Mouse (Mus musculus) forebrain, embryonic 11.5 days (tissue): ENCODE measurements at regions not wholly inside any gene's neighbourhood (a gene's known extent, or its start where the extent isn't known, plus 50 kb on each side); places are given as distances from the start of the nearest gene placed in this dataset.

Source experiments
- ATAC-seq: fragments of 200-750 bp; cut with Nextera tagmentation; replicated peaks from 2 replicates; pipeline ENCODE4 v1.8.0; 2017; ENCODE audit warnings: moderate TSS enrichment; ENCODE audit not compliant: low FRiP score
- DNase-seq: peaks from one replicate; pipeline ENCODE4 v3.0.0-alpha.2; 2017; ENCODE audit warnings: low spot score
- H3K27ac ChIP-seq: fragments of 300-500 bp; sonication (generic); 2 replicates; pipeline ENCODE4 v1.5.1; 2014; ENCODE audit warnings: low read depth, low read length
- H3K27me3 ChIP-seq: fragments of 300-500 bp; sonication (generic); 2 replicates; pipeline ENCODE4 v1.6.1; 2014; ENCODE audit warnings: mild to moderate bottlenecking, low read length, mixed read lengths; ENCODE audit not compliant: control insufficient read depth, insufficient read depth
- H3K36me3 ChIP-seq: fragments of 300-500 bp; sonication (generic); 2 replicates; pipeline ENCODE4 v1.6.1; 2014; ENCODE audit warnings: mild to moderate bottlenecking, low read length, moderate library complexity, mixed read lengths; ENCODE audit not compliant: control insufficient read depth, insufficient read depth
- H3K4me1 ChIP-seq: fragments of 300-500 bp; sonication (generic); replicated peaks from 2 replicates; pipeline ENCODE4 v1.6.1; 2014; ENCODE audit warnings: low read length, mixed read lengths; ENCODE audit not compliant: control insufficient read depth, insufficient read depth
- H3K4me2 ChIP-seq: fragments of 300-500 bp; sonication (generic); 2 replicates; pipeline ENCODE4 v1.6.1; 2014; ENCODE audit warnings: low read depth, mild to moderate bottlenecking, low read length, moderate library complexity, mixed read lengths; ENCODE audit not compliant: severe bottlenecking
- H3K4me3 ChIP-seq: fragments of 300-500 bp; sonication (generic); 2 replicates; pipeline ENCODE4 v1.5.1; 2014; ENCODE audit warnings: low read depth, low read length
- H3K9ac ChIP-seq: fragments of 300-500 bp; sonication (generic); 2 replicates; pipeline ENCODE4 v1.6.1; 2014; ENCODE audit warnings: low read length
- H3K9me3 ChIP-seq: fragments of 300-500 bp; sonication (generic); 2 replicates; pipeline ENCODE4 v1.6.1; 2016; ENCODE audit warnings: low read length, mixed read lengths; ENCODE audit not compliant: control insufficient read depth
- WGBS: fragments of 180-500 bp; shearing (Covaris S2); extraction: QIAGEN DNeasy Blood & Tissue Kit; methylation state at CpG from one replicate; pipeline ENCODE4 v1.1.7; 2014; 5-methylcytosine and 5-hydroxymethylcytosine counted together

DNA sequence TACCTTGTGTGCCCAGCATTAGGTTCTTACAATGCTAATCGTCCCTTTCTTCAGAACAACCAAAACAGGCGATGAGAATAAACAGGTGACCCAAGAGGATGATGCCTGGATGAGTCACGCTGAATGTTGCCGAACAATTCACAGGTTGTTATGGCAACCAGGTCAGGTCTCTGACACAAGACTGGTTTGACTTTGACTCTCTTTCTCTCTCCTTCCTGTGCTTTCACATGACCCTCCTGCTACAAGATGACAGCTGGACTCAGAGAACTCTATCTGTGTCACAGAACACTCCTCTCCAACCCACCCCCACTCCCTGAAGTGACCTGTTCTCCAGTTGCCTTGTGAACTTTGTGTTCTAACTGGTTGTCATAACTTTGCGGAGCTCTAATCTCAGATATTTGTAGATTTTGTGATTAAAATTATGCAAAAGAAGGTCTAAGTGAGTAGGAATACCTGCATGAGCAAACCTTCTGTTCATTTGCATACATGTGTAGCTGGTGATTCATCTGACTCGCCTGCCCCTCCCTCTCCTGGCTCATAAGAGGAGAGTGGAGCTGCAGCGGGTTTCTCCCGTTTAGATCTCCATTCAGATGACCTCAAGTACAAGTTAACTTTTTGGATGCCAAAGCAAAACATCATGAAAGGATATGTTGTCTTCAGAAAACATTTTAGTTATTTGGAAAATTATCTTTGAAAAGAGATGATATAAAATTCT, 126.2 kb upstream of the Nrip1 start:
- WGBS = 83% methylated on average over 8 of the region's 8 CpGs
- H3K36me3 ChIP-seq = no peaks in the 10 kb centered on the region
- H3K4me2 ChIP-seq = no peak overlapping the region
- H3K27me3 ChIP-seq = no peaks in the 10 kb centered on the region
- H3K27ac ChIP-seq = no peak overlapping the region
- ATAC-seq = no peak
- no peak for DNase-seq
- H3K4me3 ChIP-seq = no peak overlapping the region
- no peaks in the 10 kb centered on the region for H3K9me3 ChIP-seq
- H3K4me1 ChIP-seq = no peaks in the 10 kb centered on the region
- H3K9ac ChIP-seq = no peak overlapping the region

- no peaks in the 10 kb centered on the region for H3K27me3 ChIP-seq
- H3K4me3 ChIP-seq = no peak overlapping the region
- no peak overlapping the region for H3K4me2 ChIP-seq
- no peak overlapping the region for H3K27ac ChIP-seq
- no peaks in the 10 kb centered on the region for H3K4me1 ChIP-seq
- ATAC-seq = no peak
- no peak for DNase-seq
- H3K36me3 ChIP-seq = no peaks in the 10 kb centered on the region
- no peaks in the 10 kb centered on the region for H3K9me3 ChIP-seq
- no peak overlapping the region for H3K9ac ChIP-seq
- 70% methylated on average over 2 of the region's 2 CpGs for WGBS
These were observed 124.6 kb upstream of the Nrip1 start for GRCm38 (mm10) chr16:76498233-76498632.

DNA sequence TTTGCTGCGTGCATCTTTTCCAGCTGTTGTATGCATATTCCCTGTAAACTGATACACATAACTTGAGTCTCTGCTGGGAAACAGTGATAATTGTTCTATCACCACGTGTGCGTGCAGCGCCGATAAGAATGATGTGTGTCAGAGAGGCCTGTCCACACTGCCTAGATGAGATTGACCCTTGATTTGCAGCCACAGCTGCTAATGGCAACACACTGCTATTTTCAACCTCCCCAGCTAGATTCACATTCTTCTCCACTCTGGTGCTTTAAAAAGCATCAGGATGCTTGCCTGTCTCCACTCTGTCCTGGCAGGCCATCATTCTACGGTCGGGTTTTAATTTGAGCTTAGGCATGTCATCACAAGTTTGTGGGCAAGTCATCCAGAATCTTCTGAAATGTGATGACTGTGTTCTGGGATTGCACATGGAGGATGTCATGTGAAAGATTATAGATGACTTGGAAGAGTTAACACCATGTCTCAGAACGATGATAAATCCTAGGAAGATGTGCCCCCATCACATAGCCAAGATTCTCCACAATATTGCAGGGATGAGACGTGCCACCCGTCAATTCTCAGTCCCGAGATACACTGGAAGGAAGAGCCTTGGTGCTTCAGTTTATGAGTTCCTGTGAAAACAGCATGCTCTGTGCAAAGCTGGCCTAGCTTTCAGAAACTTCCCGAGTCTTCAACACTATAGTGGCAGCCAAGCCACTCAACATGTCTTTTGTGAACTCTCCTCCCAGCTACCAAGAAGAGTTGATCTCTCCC, 123.6 kb upstream of the Nrip1 start:
- DNase-seq (no peak), ATAC-seq (no peak)
- no peak overlapping the region for H3K27ac ChIP-seq
- H3K9me3 ChIP-seq = no peaks in the 10 kb centered on the region
- no peak overlapping the region for H3K9ac ChIP-seq
- no peaks in the 10 kb centered on the region for H3K27me3 ChIP-seq
- H3K4me2 ChIP-seq = no peak overlapping the region
- H3K4me3 ChIP-seq = no peak overlapping the region
- 89% methylated on average over 12 of the region's 12 CpGs for WGBS
- H3K36me3 ChIP-seq = no peaks in the 10 kb centered on the region
- H3K4me1 ChIP-seq = no peaks in the 10 kb centered on the region

GRCm38 (mm10) chr16:76483419-76483818, 109.8 kb upstream of the Nrip1 start:
- no peak for DNase-seq
- WGBS = 93% methylated on average over 5 of the region's 5 CpGs

GRCm38 (mm10) chr16:76481966-76482365, 108.3 kb upstream of the Nrip1 start:
- Histone ChIP-seq H3K4me3 (no peak overlapping the region), H3K9me3 (no peaks in the 10 kb centered on the region), H3K4me2 (no peak overlapping the region), H3K36me3 (no peaks in the 10 kb centered on the region), H3K4me1 (no peaks in the 10 kb centered on the region), H3K27me3 (no peaks in the 10 kb centered on the region), H3K27ac (no peak overlapping the region), H3K9ac (no peak overlapping the region)
- ATAC-seq = no peak
- DNase-seq = no peak
- 93% methylated on average over 4 of the region's 4 CpGs for WGBS

More at GRCm38 (mm10) chr16:76483419-76483818, 109.8 kb upstream of the Nrip1 start:
- Histone ChIP-seq H3K4me1 (no peaks in the 10 kb centered on the region), H3K4me2 (no peak overlapping the region), H3K27me3 (no peaks in the 10 kb centered on the region), H3K4me3 (no peak overlapping the region), H3K9me3 (no peaks in the 10 kb centered on the region), H3K9ac (no peak overlapping the region), H3K27ac (no peak overlapping the region), H3K36me3 (no peaks in the 10 kb centered on the region)
- no peak for ATAC-seq

DNA sequence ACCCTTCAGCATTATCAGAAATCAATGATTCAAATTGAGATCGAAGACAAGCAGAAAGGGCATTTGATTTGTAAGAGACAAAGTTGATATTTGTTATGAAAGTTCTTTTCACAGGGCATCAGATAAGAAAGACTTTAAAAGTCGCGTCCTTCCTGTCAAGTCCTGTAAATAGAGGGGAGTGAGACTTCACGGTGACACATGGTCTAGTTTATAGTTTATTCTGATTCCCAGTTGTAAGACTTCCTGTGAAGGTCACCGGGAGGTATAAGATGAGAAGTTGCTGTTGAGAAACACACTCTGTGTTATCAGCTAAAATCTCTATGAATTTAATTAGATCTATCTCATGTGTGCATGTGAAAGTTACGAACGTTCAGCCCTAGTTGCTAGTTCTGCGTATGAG, 103.8 kb upstream of the Nrip1 start:
- DNase-seq = no peak
- no peak overlapping the region for H3K4me3 ChIP-seq
- WGBS = 86% methylated on average over 8 of the region's 8 CpGs

DNA sequence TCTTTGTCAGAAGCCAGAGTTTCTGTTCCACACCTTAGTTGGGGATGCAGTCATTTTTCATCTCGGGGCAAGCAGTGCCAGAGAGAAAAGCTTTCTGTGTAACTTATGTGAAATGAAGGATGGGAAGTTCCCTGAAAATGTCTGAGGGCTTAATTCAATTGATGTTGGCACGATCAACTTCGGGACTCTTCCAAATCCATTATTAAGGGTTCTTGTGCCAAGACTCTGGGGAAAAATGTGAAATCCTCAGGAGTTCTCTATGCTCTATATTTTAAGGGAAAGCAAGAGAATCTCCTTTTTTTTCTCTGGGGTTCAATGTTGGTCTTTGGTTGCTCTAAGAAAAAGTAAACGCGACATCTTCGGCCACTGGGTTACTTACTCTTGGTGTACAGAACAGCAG, 100.9 kb upstream of the Nrip1 start:
- Histone ChIP-seq H3K27ac (no peak overlapping the region), H3K27me3 (no peaks in the 10 kb centered on the region), H3K4me1 (no peaks in the 10 kb centered on the region), H3K9me3 (no peaks in the 10 kb centered on the region), H3K36me3 (no peaks in the 10 kb centered on the region), H3K9ac (no peak overlapping the region), H3K4me3 (no peak overlapping the region), H3K4me2 (no peak overlapping the region)
- 96% methylated on average over 6 of the region's 6 CpGs for WGBS
- ATAC-seq (no peak), DNase-seq (no peak)

More for the DNA sequence above, 103.8 kb upstream of the Nrip1 start:
- Histone ChIP-seq H3K4me2 (no peak overlapping the region), H3K36me3 (no peaks in the 10 kb centered on the region), H3K27me3 (no peaks in the 10 kb centered on the region), H3K4me1 (no peaks in the 10 kb centered on the region), H3K9me3 (no peaks in the 10 kb centered on the region), H3K27ac (no peak overlapping the region), H3K9ac (no peak overlapping the region)
- ATAC-seq = no peak

DNA sequence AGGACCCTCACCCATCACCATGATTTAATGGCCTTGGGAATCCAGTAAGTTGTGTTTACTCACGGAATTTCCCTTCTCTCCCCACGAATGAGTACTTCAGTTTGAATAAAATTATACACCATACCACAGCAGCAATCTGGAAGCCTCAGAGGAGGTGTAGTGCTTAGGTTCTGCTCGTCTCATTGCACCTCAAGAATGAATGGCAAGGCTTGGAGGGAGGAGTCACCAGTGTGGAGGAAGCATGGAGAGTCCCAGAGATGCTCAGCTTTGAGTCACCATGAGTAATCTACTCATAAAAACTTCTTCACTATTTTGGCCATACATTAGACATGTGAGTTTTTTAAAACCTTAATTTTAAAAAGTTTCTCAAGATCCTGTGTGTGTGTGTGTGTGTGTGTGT, 98.8 kb upstream of the Nrip1 start:
- 84% methylated on average over 3 of the region's 3 CpGs for WGBS
- no peak for ATAC-seq
- no peak overlapping the region for H3K27ac ChIP-seq
- DNase-seq = no peak
- H3K27me3 ChIP-seq = no peaks in the 10 kb centered on the region
- H3K4me2 ChIP-seq = no peak overlapping the region
- no peaks in the 10 kb centered on the region for H3K36me3 ChIP-seq
- no peak overlapping the region for H3K4me3 ChIP-seq
- H3K9ac ChIP-seq = no peak overlapping the region
- no peaks in the 10 kb centered on the region for H3K4me1 ChIP-seq
- no peaks in the 10 kb centered on the region for H3K9me3 ChIP-seq

- WGBS = 80% methylated on average over 3 of the region's 3 CpGs
- Histone ChIP-seq H3K27ac (no peak overlapping the region), H3K9ac (no peak overlapping the region), H3K4me2 (no peak overlapping the region), H3K4me1 (no peaks in the 10 kb centered on the region), H3K27me3 (no peaks in the 10 kb centered on the region), H3K9me3 (no peaks in the 10 kb centered on the region), H3K4me3 (no peak overlapping the region), H3K36me3 (no peaks in the 10 kb centered on the region)
- DNase-seq (no peak), ATAC-seq (no peak)
These were observed 97.5 kb upstream of the Nrip1 start for GRCm38 (mm10) chr16:76471081-76471480.
